Mouse (Mus musculus): ENCODE measurements around the gene Tas2r136.

The Tas2r136 gene

GRCm38 (mm10) chr6:132778062-132778461, at the start of gene Tas2r136:
Gene Tas2r136 (minus strand): TSS chr6:132778162.
- DNase-seq, result no peak

- no peak for DNase-seq
These were observed 24.6 kb upstream of the Tas2r136 start, which contains the start of gene Tas2r117 for GRCm38 (mm10) chr6:132802518-132802917. Gene Tas2r117 (plus strand): TSS chr6:132802818.

GRCm38 (mm10) chr6:132795393-132795792, 17.4 kb upstream of the Tas2r136 start:
- no peak for DNase-seq

GRCm38 (mm10) chr6:132761831-132762230, 16.1 kb downstream of the Tas2r136 start, which contains the start of gene Tas2r102:
Gene Tas2r102 (plus strand): TSS chr6:132762131.
- no peak for DNase-seq

GRCm38 (mm10) chr6:132754430-132754829, 23.5 kb downstream of the Tas2r136 start, which contains the start of gene Tas2r124:
Gene Tas2r124 (plus strand): TSS chr6:132754730.
- no peak for DNase-seq

GRCm38 (mm10) chr6:132750206-132750605, 27.8 kb downstream of the Tas2r136 start:
- DNase-seq, result no peak

- DNase-seq, result no peak
These were observed 40.0 kb downstream of the Tas2r136 start, which contains the start of gene Tas2r115 for GRCm38 (mm10) chr6:132737935-132738334. Gene Tas2r115 (minus strand): TSS chr6:132738035.
